Mouse (Mus musculus): Measurements from ENCODE around the gene Gpr143.

- TF ChIP-seq GATA1 (IDR thresholded peaks at IDR 0.05; ENCODE audit: low read length) (no peak), TAL1 (IDR thresholded peaks at IDR 0.05; ENCODE audit: low read length) (no peak)
These were observed 38.1 kb upstream of the Gpr143 start for GRCm38 (mm10) chrX:152743642-152744041.
